Mouse (Mus musculus) monocyte, adult 59 days (primary cell): ENCODE data around the gene Olfr726. TPM values are rescaled to one million over a fixed set of nuclear protein-coding genes. Genes with fewer than 3 reads are reported as not detected.

Experiments used
- total RNA-seq, 2 experiments: library from RNA; stranded (reverse); gene quantifications; one replicate each; pipeline ENCODE4 v1.2.4; 2023

Olfr726 gene
- not detected for total RNA-seq

GRCm38 (mm10) chr14:50090853-50091252 is at the start of gene Olfr726:
Gene Olfr726 (minus strand): TSS chr14:50090953.

GRCm38 (mm10) chr14:50122886-50123285 is 32.1 kb upstream of the Olfr726 start, which contains the start of gene Olfr727:
Gene Olfr727 (plus strand): TSS chr14:50123186.

GRCm38 (mm10) chr14:50040275-50040674 is 50.5 kb downstream of the Olfr726 start, which contains the start of gene Olfr725:
Gene Olfr725 (minus strand): TSS chr14:50040375.

Other genes starting within 250 kb of the Olfr726 start
- not detected for gene Olfr722, start 189.0 kb downstream of the Olfr726 start, total RNA-seq
- not detected for gene Olfr723, start 159.2 kb downstream of the Olfr726 start, total RNA-seq
- not detected for gene Olfr724, start 127.7 kb downstream of the Olfr726 start, total RNA-seq
- gene Olfr725, start 50.6 kb downstream of the Olfr726 start, total RNA-seq, result not detected
- gene Olfr727, start 32.2 kb upstream of the Olfr726 start, total RNA-seq, result not detected
- gene Olfr728, start 51.7 kb upstream of the Olfr726 start, total RNA-seq, result not detected
- not detected for gene Olfr729, start 62.0 kb upstream of the Olfr726 start, total RNA-seq
- not detected for gene Olfr730, start 97.2 kb upstream of the Olfr726 start, total RNA-seq
- not detected for gene Olfr731, start 150.9 kb upstream of the Olfr726 start, total RNA-seq
- not detected for gene Olfr732, start 193.3 kb upstream of the Olfr726 start, total RNA-seq
- gene Olfr733, start 210.6 kb upstream of the Olfr726 start, total RNA-seq, result not detected
- not detected for gene Olfr734, start 235.8 kb upstream of the Olfr726 start, total RNA-seq